In genomic region chr6:85415829-85416228, GRCm38 (mm10) we compare ENCODE assay signal across 20 mouse cellular contexts. TPM values are rescaled to one million over a fixed set of nuclear protein-coding genes. Genes with fewer than 3 reads are reported as not detected.
"Had no signal": no experiment of that assay in that cellular context is flagged by ENCODE, and none has a peak within 500 bp of the region (broad histone marks: within the 10 kb centered on the region; RNA-seq: fewer than 3 reads in every experiment).

No protein-coding gene starts in this region.

- H3K36me3 ChIP-seq: limb, embryonic 15.5 days; liver, embryonic 12.5 days; midbrain, embryonic 10.5 days had no signal

- H3K9me3 ChIP-seq: limb, embryonic 15.5 days; liver, embryonic 12.5 days; midbrain, embryonic 10.5 days had no signal

- H3K27me3 ChIP-seq: limb, embryonic 15.5 days had no signal

- ATAC-seq: liver, embryonic 12.5 days had no signal

- H3K4me2 ChIP-seq: limb, embryonic 15.5 days; liver, embryonic 12.5 days had no signal

- DNase-seq: kidney, adult 11 months; kidney, adult 9 months; kidney, postnatal 36 days; layer of hippocampus, adult 9-11 months; layer of hippocampus, postnatal 36 days; midbrain, embryonic 14.5 days; right cerebral cortex, adult 18-20 months; right cerebral cortex, postnatal 25 days; thymus, postnatal 36 days had no signal

- H3K4me1 ChIP-seq: limb, embryonic 15.5 days; liver, embryonic 12.5 days had no signal

- H3K9ac ChIP-seq: limb, embryonic 15.5 days; liver, embryonic 12.5 days had no signal

- H3K27ac ChIP-seq: kidney, postnatal 0 days; limb, embryonic 15.5 days; liver, embryonic 12.5 days; midbrain, embryonic 10.5 days had no signal

- H3K4me3 ChIP-seq: limb, embryonic 15.5 days; liver, embryonic 12.5 days; midbrain, embryonic 10.5 days had no signal

RNA-seq across cellular contexts. Expression of gene Noto, which starts 7.9 kb away (rescaled TPM):
- polyA plus RNA-seq: intestine, embryonic 14.5 days; kidney, postnatal 0 days; limb, embryonic 11.5 days; limb, embryonic 15.5 days; liver, embryonic 12.5 days; liver, embryonic 16.5 days; midbrain, embryonic 10.5 days; midbrain, embryonic 14.5 days; neural tube, embryonic 14.5 days; small intestine, adult 2 months; testis, adult 2 months; thymus, postnatal 0 days had no signal
